Mouse (Mus musculus): ENCODE results near the gene Grip2.

- TF ChIP-seq CTCF (conservative IDR thresholded peaks at IDR 0.05; ENCODE audit: low read length) (no peak), NANOG (IDR thresholded peaks at IDR 0.05; ENCODE audit: borderline replicate concordance, low read length) (no peak), POU5F1 (IDR thresholded peaks at IDR 0.05; ENCODE audit: borderline replicate concordance, low read length) (no peak)
Observed at GRCm38 (mm10) chr6:91796736-91797135, 30.3 kb downstream of the Grip2 start.

Data from E14TG2a.4 (cell line).